Mouse (Mus musculus): ENCODE data around the gene Gm15217.

Gm15217 gene

GRCm38 (mm10) chr14:46379285-46379684, at the start of gene Gm15217:
Gm15217 (plus strand) TSS chr14:46379414.
- DNase-seq (ENCODE audit: low read depth, low spot score) = no peak

- peak; percentile 30 for DNase-seq (ENCODE audit: low read depth, low spot score)
Measured at GRCm38 (mm10) chr14:46333421-46334237, 45.6 kb upstream of the Gm15217 start.

GRCm38 (mm10) chr14:46338801-46339200, 40.4 kb upstream of the Gm15217 start:
- peak; percentile 85 for DNase-seq (ENCODE audit: low read depth, low spot score)

- no peak for DNase-seq (ENCODE audit: low read depth, low spot score)
Measured at GRCm38 (mm10) chr14:46344750-46345149, 34.5 kb upstream of the Gm15217 start.

- peak; percentile 20 for DNase-seq (ENCODE audit: low read depth, low spot score)
Measured at GRCm38 (mm10) chr14:46357286-46357685, 21.9 kb upstream of the Gm15217 start.

GRCm38 (mm10) chr14:46357696-46358095, 21.5 kb upstream of the Gm15217 start:
- no peak for DNase-seq (ENCODE audit: low read depth, low spot score)

- peak; percentile 15 for DNase-seq (ENCODE audit: low read depth, low spot score)
Measured at GRCm38 (mm10) chr14:46363209-46363608, 16.0 kb upstream of the Gm15217 start.

GRCm38 (mm10) chr14:46372452-46372851, 6.8 kb upstream of the Gm15217 start:
- DNase-seq (ENCODE audit: low read depth, low spot score) = no peak

GRCm38 (mm10) chr14:46375796-46376195, 3.4 kb upstream of the Gm15217 start:
- DNase-seq (ENCODE audit: low read depth, low spot score) = no peak

- DNase-seq (ENCODE audit: low read depth, low spot score) = peak; percentile 51
Measured at GRCm38 (mm10) chr14:46380286-46380721, 1.1 kb downstream of the Gm15217 start.

GRCm38 (mm10) chr14:46381457-46381856, 2.2 kb downstream of the Gm15217 start:
- DNase-seq (ENCODE audit: low read depth, low spot score) = no peak

GRCm38 (mm10) chr14:46384946-46385691, 5.9 kb downstream of the Gm15217 start:
- DNase-seq (ENCODE audit: low read depth, low spot score) = peak; percentile 29

- DNase-seq (ENCODE audit: low read depth, low spot score) = peak; percentile 56
Measured at GRCm38 (mm10) chr14:46385701-46386477, 6.7 kb downstream of the Gm15217 start.

GRCm38 (mm10) chr14:46386478-46387356, 7.5 kb downstream of the Gm15217 start:
- peak; percentile 21 for DNase-seq (ENCODE audit: low read depth, low spot score)

- peak; percentile 96 for DNase-seq (ENCODE audit: low read depth, low spot score)
Measured at GRCm38 (mm10) chr14:46387357-46387671, 8.1 kb downstream of the Gm15217 start.

GRCm38 (mm10) chr14:46387821-46388481, 8.7 kb downstream of the Gm15217 start:
- DNase-seq (ENCODE audit: low read depth, low spot score) = peak; percentile 76

- DNase-seq (ENCODE audit: low read depth, low spot score) = no peak
Measured at GRCm38 (mm10) chr14:46388636-46389035, 9.4 kb downstream of the Gm15217 start.

GRCm38 (mm10) chr14:46389438-46390248, 10.4 kb downstream of the Gm15217 start:
- peak; percentile 21 for DNase-seq (ENCODE audit: low read depth, low spot score)

GRCm38 (mm10) chr14:46390249-46390775, 11.1 kb downstream of the Gm15217 start, which contains the start of gene Bmp4:
Bmp4 (minus strand) TSS chr14:46390669.
- peak; percentile 84 for DNase-seq (ENCODE audit: low read depth, low spot score)

Data from ZHBTc4 (cell line).